Mouse (Mus musculus): ENCODE data around the gene Anp32a.

GRCm38 (mm10) chr9:62296891-62297290 lies 44.2 kb upstream of the Anp32a start:
- TF ChIP-seq CTCF (IDR thresholded peaks at IDR 0.05; ENCODE audit: borderline replicate concordance, extremely low read depth, insufficient read depth, insufficient read length), result no peak
- TF ChIP-seq POLR2A (IDR thresholded peaks at IDR 0.05; ENCODE audit: borderline replicate concordance, extremely low read depth, insufficient read depth, insufficient read length, poor library complexity, severe bottlenecking), result no peak

All from brain, embryonic 14.5 days (tissue).